Mouse (Mus musculus) left cerebral cortex, adult 11 months (tissue): ENCODE measurements around the gene Gal.
A peak's percentile ranks its signal among the peaks of the same experiment; 100 is the strongest.

Source experiments
- DNase-seq: peaks from one replicate; pipeline ENCODE4 v3.0.0; 2022; ENCODE audit warnings: low spot score

Gal gene

GRCm38 (mm10) chr19:3414268-3414733, at the start of gene Gal:
TSS of gene Gal (minus strand) at chr19:3414544.
- DNase-seq = no peak

- DNase-seq = no peak
Observed at GRCm38 (mm10) chr19:3459986-3460385, 45.6 kb upstream of the Gal start.

GRCm38 (mm10) chr19:3458331-3459099, 44.2 kb upstream of the Gal start:
- no peak for DNase-seq

- no peak for DNase-seq
Observed at GRCm38 (mm10) chr19:3457700-3458099, 43.4 kb upstream of the Gal start.

GRCm38 (mm10) chr19:3451649-3452048, 37.3 kb upstream of the Gal start:
- no peak for DNase-seq

GRCm38 (mm10) chr19:3451170-3451569, 36.8 kb upstream of the Gal start:
- peak; percentile 71 for DNase-seq

GRCm38 (mm10) chr19:3450714-3451113, 36.4 kb upstream of the Gal start:
- DNase-seq = no peak

- no peak for DNase-seq
Observed at GRCm38 (mm10) chr19:3449248-3449647, 34.9 kb upstream of the Gal start.

GRCm38 (mm10) chr19:3447348-3447747, 33.0 kb upstream of the Gal start:
- no peak for DNase-seq

GRCm38 (mm10) chr19:3441092-3441491, 26.7 kb upstream of the Gal start:
- no peak for DNase-seq

GRCm38 (mm10) chr19:3440667-3441066, 26.3 kb upstream of the Gal start:
- DNase-seq = no peak

- no peak for DNase-seq
Observed at GRCm38 (mm10) chr19:3437980-3438379, 23.6 kb upstream of the Gal start.

GRCm38 (mm10) chr19:3436840-3437239, 22.5 kb upstream of the Gal start:
- no peak for DNase-seq

GRCm38 (mm10) chr19:3435824-3436223, 21.5 kb upstream of the Gal start:
- no peak for DNase-seq

GRCm38 (mm10) chr19:3434641-3435040, 20.3 kb upstream of the Gal start:
- DNase-seq = no peak

GRCm38 (mm10) chr19:3434124-3434523, 19.8 kb upstream of the Gal start:
- DNase-seq = no peak

- no peak for DNase-seq
Observed at GRCm38 (mm10) chr19:3431969-3432368, 17.6 kb upstream of the Gal start.

GRCm38 (mm10) chr19:3431066-3431465, 16.7 kb upstream of the Gal start:
- DNase-seq = no peak

GRCm38 (mm10) chr19:3429156-3429816, 14.9 kb upstream of the Gal start:
- DNase-seq = no peak

GRCm38 (mm10) chr19:3428057-3428830, 13.9 kb upstream of the Gal start:
- no peak for DNase-seq

GRCm38 (mm10) chr19:3424214-3424613, 9.9 kb upstream of the Gal start:
- no peak for DNase-seq

- DNase-seq = no peak
Observed at GRCm38 (mm10) chr19:3422981-3423380, 8.6 kb upstream of the Gal start.

GRCm38 (mm10) chr19:3422488-3422887, 8.1 kb upstream of the Gal start:
- no peak for DNase-seq
